Mouse (Mus musculus): ENCODE data around the gene Cemip. TPM values are rescaled to one million over a fixed set of nuclear protein-coding genes. Genes with fewer than 3 reads are reported as not detected.

Gene Cemip
- polyA plus RNA-seq, 1 experiment: 1.0 TPM

- Histone ChIP-seq H3K79me3 (ENCODE audit: low read depth) (no peaks in the 10 kb centered on the region), H3K4me3 (ENCODE audit: insufficient read depth, poor library complexity, severe bottlenecking) (no peak overlapping the region), H3K79me2 (ENCODE audit: control insufficient read depth, insufficient read depth) (no peaks in the 10 kb centered on the region), H3K27me3 (ENCODE audit: control insufficient read depth, insufficient read depth, insufficient read length) (no peaks in the 10 kb centered on the region), H3ac (ENCODE audit: control insufficient read depth, insufficient read length, low read depth) (no peak overlapping the region), H3K36me3 (ENCODE audit: control insufficient read depth, insufficient read depth) (no peaks in the 10 kb centered on the region)
- TF ChIP-seq MYOD1 (IDR thresholded peaks at IDR 0.05; ENCODE audit: control insufficient read depth, insufficient read length, low read depth) (no peak), FOSL1 (IDR thresholded peaks at IDR 0.05; ENCODE audit: insufficient read depth, low read length, poor library complexity, severe bottlenecking) (no peak)
Observed at GRCm38 (mm10) chr7:84045546-84045945, 40.8 kb downstream of the Cemip start.

GRCm38 (mm10) chr7:84044581-84045290 lies 41.6 kb downstream of the Cemip start:
- Histone ChIP-seq H3ac (ENCODE audit: control insufficient read depth, insufficient read length, low read depth) (no peak overlapping the region), H3K79me2 (ENCODE audit: control insufficient read depth, insufficient read depth) (no peaks in the 10 kb centered on the region), H3K79me3 (ENCODE audit: low read depth) (no peaks in the 10 kb centered on the region), H3K4me3 (ENCODE audit: insufficient read depth, poor library complexity, severe bottlenecking) (no peak overlapping the region), H3K27me3 (ENCODE audit: control insufficient read depth, insufficient read depth, insufficient read length) (no peaks in the 10 kb centered on the region), H3K36me3 (ENCODE audit: control insufficient read depth, insufficient read depth) (no peaks in the 10 kb centered on the region)
- TF ChIP-seq MAX (IDR thresholded peaks at IDR 0.05) (no peak), CTCF (IDR thresholded peaks at IDR 0.05; ENCODE audit: control insufficient read depth, insufficient read depth, insufficient read length) (no peak), CEBPB (IDR thresholded peaks at IDR 0.05; ENCODE audit: low read depth) (no peak), MYOG (IDR thresholded peaks at IDR 0.05; ENCODE audit: control insufficient read depth, extremely low read depth, insufficient read length) (no peak), MYOD1 (IDR thresholded peaks at IDR 0.05; ENCODE audit: control insufficient read depth, insufficient read length, low read depth) (no peak), USF1 (IDR thresholded peaks at IDR 0.05; ENCODE audit: low read depth) (no peak), FOSL1 (IDR thresholded peaks at IDR 0.05; ENCODE audit: insufficient read depth, low read length, poor library complexity, severe bottlenecking) (no peak)

DNA sequence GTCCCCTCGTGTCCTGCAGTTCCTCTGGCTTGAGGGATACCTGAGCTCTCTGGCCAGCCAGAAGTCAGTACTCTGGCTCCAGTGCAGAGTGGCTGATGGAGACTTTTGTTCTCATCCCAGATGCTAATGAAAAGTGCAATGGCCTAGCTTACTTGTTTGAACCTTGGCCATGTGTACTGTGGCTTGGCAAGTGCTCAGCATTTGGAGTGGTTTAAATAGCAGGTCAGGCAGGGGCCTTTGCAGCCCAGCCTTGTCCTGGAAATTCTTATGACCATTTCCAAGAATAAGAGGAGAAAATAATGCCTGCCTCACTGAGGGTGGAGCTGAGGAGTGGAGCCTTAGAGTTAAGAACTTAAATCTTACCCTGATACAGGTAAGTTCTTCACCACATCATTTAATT lies 43.6 kb downstream of the Cemip start:
- TF ChIP-seq FOSL1 (IDR thresholded peaks at IDR 0.05; ENCODE audit: insufficient read depth, low read length, poor library complexity, severe bottlenecking) (no peak), MYOG (IDR thresholded peaks at IDR 0.05; ENCODE audit: control insufficient read depth, extremely low read depth, insufficient read length) (no peak), CTCF (IDR thresholded peaks at IDR 0.05; ENCODE audit: control insufficient read depth, insufficient read depth, insufficient read length) (no peak), USF1 (IDR thresholded peaks at IDR 0.05; ENCODE audit: low read depth) (no peak), MYOD1 (IDR thresholded peaks at IDR 0.05; ENCODE audit: control insufficient read depth, insufficient read length, low read depth) (no peak), MAX (IDR thresholded peaks at IDR 0.05) (no peak)
- Histone ChIP-seq H3ac (ENCODE audit: control insufficient read depth, insufficient read length, low read depth) (no peak overlapping the region), H3K36me3 (ENCODE audit: control insufficient read depth, insufficient read depth) (no peaks in the 10 kb centered on the region), H3K79me3 (ENCODE audit: low read depth) (no peaks in the 10 kb centered on the region), H3K79me2 (ENCODE audit: control insufficient read depth, insufficient read depth) (no peaks in the 10 kb centered on the region), H3K4me3 (ENCODE audit: insufficient read depth, poor library complexity, severe bottlenecking) (no peak overlapping the region), H3K27me3 (ENCODE audit: control insufficient read depth, insufficient read depth, insufficient read length) (no peaks in the 10 kb centered on the region)

- Histone ChIP-seq H3K27me3 (ENCODE audit: control insufficient read depth, insufficient read depth, insufficient read length) (no peaks in the 10 kb centered on the region), H3K36me3 (ENCODE audit: control insufficient read depth, insufficient read depth) (no peaks in the 10 kb centered on the region), H3K79me2 (ENCODE audit: control insufficient read depth, insufficient read depth) (no peaks in the 10 kb centered on the region), H3K79me3 (ENCODE audit: low read depth) (no peaks in the 10 kb centered on the region), H3K4me3 (ENCODE audit: insufficient read depth, poor library complexity, severe bottlenecking) (no peak overlapping the region), H3ac (ENCODE audit: control insufficient read depth, insufficient read length, low read depth) (no peak overlapping the region)
- TF ChIP-seq MAX (IDR thresholded peaks at IDR 0.05) (no peak), CTCF (IDR thresholded peaks at IDR 0.05; ENCODE audit: control insufficient read depth, insufficient read depth, insufficient read length) (no peak), MYOG (IDR thresholded peaks at IDR 0.05; ENCODE audit: control insufficient read depth, extremely low read depth, insufficient read length) (no peak), USF1 (IDR thresholded peaks at IDR 0.05; ENCODE audit: low read depth) (no peak), MYOD1 (IDR thresholded peaks at IDR 0.05; ENCODE audit: control insufficient read depth, insufficient read length, low read depth) (no peak), CEBPB (IDR thresholded peaks at IDR 0.05; ENCODE audit: low read depth) (no peak), FOSL1 (IDR thresholded peaks at IDR 0.05; ENCODE audit: insufficient read depth, low read length, poor library complexity, severe bottlenecking) (no peak)
Observed at GRCm38 (mm10) chr7:84039856-84040522, 46.3 kb downstream of the Cemip start.

- no peaks in the 10 kb centered on the region for H3K27me3 ChIP-seq (ENCODE audit: control insufficient read depth, insufficient read depth, insufficient read length)
- TF ChIP-seq MAX (IDR thresholded peaks at IDR 0.05) (no peak), MYOD1 (IDR thresholded peaks at IDR 0.05; ENCODE audit: control insufficient read depth, insufficient read length, low read depth) (no peak), FOSL1 (IDR thresholded peaks at IDR 0.05; ENCODE audit: insufficient read depth, low read length, poor library complexity, severe bottlenecking) (no peak), CEBPB (IDR thresholded peaks at IDR 0.05; ENCODE audit: low read depth) (no peak), MYOG (IDR thresholded peaks at IDR 0.05; ENCODE audit: control insufficient read depth, extremely low read depth, insufficient read length) (no peak), CTCF (IDR thresholded peaks at IDR 0.05; ENCODE audit: control insufficient read depth, insufficient read depth, insufficient read length) (no peak)
- no peak overlapping the region for H3K4me3 ChIP-seq (ENCODE audit: insufficient read depth, poor library complexity, severe bottlenecking)
- no peaks in the 10 kb centered on the region for H3K79me3 ChIP-seq (ENCODE audit: low read depth)
- no peaks in the 10 kb centered on the region for H3K79me2 ChIP-seq (ENCODE audit: control insufficient read depth, insufficient read depth)
- no peak overlapping the region for H3ac ChIP-seq (ENCODE audit: control insufficient read depth, insufficient read length, low read depth)
- H3K36me3 ChIP-seq (ENCODE audit: control insufficient read depth, insufficient read depth): no peaks in the 10 kb centered on the region
Observed at GRCm38 (mm10) chr7:84038642-84039041, 47.7 kb downstream of the Cemip start.

All from C2C12 (cell line).